Mouse (Mus musculus) heart, embryonic 12.5 days (tissue): ENCODE data around the gene Cers2. TPM values are rescaled to one million over a fixed set of nuclear protein-coding genes. Genes with fewer than 3 reads are reported as not detected.

Experiments
- ATAC-seq: fragments of 200-750 bp; cut with Nextera tagmentation; 2 replicates; pipeline ENCODE4 v1.8.0; 2017; ENCODE audit warnings: moderate TSS enrichment, moderate library complexity; ENCODE audit not compliant: insufficient number of reproducible peaks, low FRiP score
- H3K27ac ChIP-seq: fragments of 300-500 bp; sonication (generic); 2 replicates; pipeline ENCODE4 v1.5.1; 2016; ENCODE audit warnings: mild to moderate bottlenecking, moderate library complexity; ENCODE audit not compliant: poor library complexity, severe bottlenecking
- H3K27me3 ChIP-seq: fragments of 300-500 bp; sonication (generic); replicated peaks from 2 replicates; pipeline ENCODE4 v1.6.1; 2016; ENCODE audit warnings: mild to moderate bottlenecking, moderate library complexity
- H3K36me3 ChIP-seq: fragments of 300-500 bp; sonication (generic); 2 replicates; pipeline ENCODE4 v1.6.1; 2016; ENCODE audit warnings: mild to moderate bottlenecking, moderate library complexity
- H3K4me1 ChIP-seq: fragments of 300-500 bp; sonication (generic); replicated peaks from 2 replicates; pipeline ENCODE4 v1.6.1; 2016; ENCODE audit warnings: mild to moderate bottlenecking
- H3K4me2 ChIP-seq: fragments of 300-500 bp; sonication (generic); 2 replicates; pipeline ENCODE4 v1.6.1; 2016; ENCODE audit warnings: mild to moderate bottlenecking, moderate library complexity
- H3K4me3 ChIP-seq: fragments of 300-500 bp; sonication (generic); 2 replicates; pipeline ENCODE4 v1.5.1; 2016; ENCODE audit warnings: mild to moderate bottlenecking
- H3K9ac ChIP-seq: fragments of 300-500 bp; sonication (generic); 2 replicates; pipeline ENCODE4 v1.6.1; 2016; ENCODE audit warnings: mild to moderate bottlenecking, moderate library complexity
- H3K9me3 ChIP-seq: fragments of 300-500 bp; sonication (generic); replicated peaks from 2 replicates; pipeline ENCODE4 v1.6.1; 2016; ENCODE audit warnings: mild to moderate bottlenecking, moderate library complexity
- WGBS: fragments of 180-500 bp; shearing (Covaris S2); methylation state at CpG from one replicate; pipeline ENCODE4 v1.1.7; 2016; 5-methylcytosine and 5-hydroxymethylcytosine counted together
- polyA plus RNA-seq: library from polyadenylated mRNA; unstranded; fragments of >200 nt; fragmentation: Nextera tagmentation; extraction: Ambion mirVana; gene quantifications from 2 replicates; pipeline ENCODE4 v1.2.1, GENCODE M21; 2016

The Cers2 gene
- polyA plus RNA-seq, 1 experiment from 2014 or later = 137 TPM

DNA sequence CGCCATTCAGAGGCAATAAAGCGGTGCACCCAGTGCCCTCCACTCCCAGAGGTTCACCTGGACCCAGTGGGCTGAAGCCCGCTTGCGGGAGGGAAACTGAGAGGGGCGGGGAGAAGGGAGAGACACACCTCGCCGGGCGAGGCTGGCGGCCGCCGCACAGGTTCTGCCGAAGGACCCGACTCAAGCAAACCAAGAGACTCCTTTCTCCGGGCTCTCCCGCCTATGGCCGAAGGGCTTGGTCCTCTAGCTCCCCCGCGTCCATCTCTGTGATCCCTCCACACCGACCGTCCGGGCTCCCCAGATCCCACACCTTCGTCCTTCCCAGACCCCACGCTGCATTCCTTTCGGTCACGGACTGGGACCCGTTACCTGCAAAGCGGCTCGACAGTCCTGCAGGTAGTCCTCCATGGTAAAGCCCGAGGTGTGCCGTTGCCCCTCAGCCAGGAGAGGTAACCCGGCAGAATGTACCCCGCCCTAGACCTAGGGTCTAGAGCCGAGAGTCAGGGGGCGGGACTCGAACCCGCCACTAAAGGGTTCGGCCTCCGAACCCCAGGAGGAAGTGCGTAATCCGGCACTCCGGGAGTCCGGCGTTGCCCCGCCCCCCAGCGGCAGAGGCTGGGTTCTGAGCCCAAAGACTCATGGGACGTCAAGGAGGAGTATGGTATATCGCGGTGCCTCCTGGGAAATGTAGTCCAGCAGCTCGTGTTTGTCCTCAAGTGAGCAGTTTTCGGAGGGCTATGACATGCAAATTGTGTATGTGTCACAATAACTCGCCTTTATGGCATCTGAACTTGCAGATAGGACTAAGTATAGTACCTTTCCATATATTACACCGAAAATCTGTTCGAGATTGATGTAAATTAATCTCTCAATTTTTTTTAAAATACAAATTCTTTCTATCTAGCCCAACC lies 33.1 kb upstream of the Cers2 start, which contains the start of the genes Mindy1 and Prune1:
Mindy1 (plus strand) TSS at position 130 of the 911 bp plus-strand sequence.
Prune1 (minus strand) TSS at position 861 of the 911 bp plus-strand sequence.
- Histone ChIP-seq H3K27me3 (no peaks in the 10 kb centered on the region), H3K4me3 (peak within 1 kb of the TSS; percentile 83), H3K36me3 (peaks cover 3% of the 10 kb centered on the region; the same call in 1 of the 2 replicates), H3K4me2 (peak within 1 kb of the TSS; percentile 79), H3K9me3 (no peaks in the 10 kb centered on the region), H3K9ac (peak within 1 kb of the TSS; percentile 90), H3K27ac (peak within 1 kb of the TSS; percentile 97), H3K4me1 (peaks cover 31% of the 10 kb centered on the region)
- peak; percentile 91 for ATAC-seq
- under 1% methylated on average over 53 of the region's 53 CpGs for WGBS

DNA sequence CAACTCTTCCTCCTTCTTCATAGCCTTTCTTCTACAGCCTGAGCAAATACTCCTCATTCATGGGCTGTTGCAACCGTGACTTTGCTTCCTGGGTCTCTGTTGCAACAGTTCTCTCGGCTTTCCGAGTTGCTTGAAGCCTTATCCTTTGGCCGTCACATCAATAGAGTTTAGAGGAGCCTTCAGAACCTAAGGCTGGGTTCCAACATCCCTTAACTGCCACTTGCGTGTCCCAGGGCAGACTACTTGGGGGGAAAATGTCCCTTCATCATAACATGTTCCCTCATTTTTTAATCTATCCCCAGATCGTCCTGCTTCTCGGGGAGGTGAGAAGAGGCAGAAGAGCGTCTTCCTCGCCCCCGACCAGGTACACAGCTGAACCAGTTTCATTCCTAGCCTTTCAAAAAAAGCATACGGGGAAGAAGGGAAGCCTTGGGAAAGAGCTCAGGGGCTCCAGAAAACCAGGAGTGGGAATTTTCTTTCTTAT lies 32.2 kb upstream of the Cers2 start:
- H3K4me2 ChIP-seq = peak overlapping the region; percentile 79
- H3K27ac ChIP-seq = peak overlapping the region; percentile 97
- peak overlapping the region; percentile 52 for H3K4me3 ChIP-seq
- WGBS = under 1% methylated on average over 11 of the region's 11 CpGs
- ATAC-seq = 0 out of 2 replicates have a peak, but pooled peaks have one; percentile 7
- H3K4me1 ChIP-seq = peaks cover 21% of the 10 kb centered on the region
- H3K9me3 ChIP-seq = no peaks in the 10 kb centered on the region
- H3K9ac ChIP-seq = peak overlapping the region; percentile 79
- no peaks in the 10 kb centered on the region for H3K27me3 ChIP-seq
- peaks cover 4% of the 10 kb centered on the region for H3K36me3 ChIP-seq

DNA sequence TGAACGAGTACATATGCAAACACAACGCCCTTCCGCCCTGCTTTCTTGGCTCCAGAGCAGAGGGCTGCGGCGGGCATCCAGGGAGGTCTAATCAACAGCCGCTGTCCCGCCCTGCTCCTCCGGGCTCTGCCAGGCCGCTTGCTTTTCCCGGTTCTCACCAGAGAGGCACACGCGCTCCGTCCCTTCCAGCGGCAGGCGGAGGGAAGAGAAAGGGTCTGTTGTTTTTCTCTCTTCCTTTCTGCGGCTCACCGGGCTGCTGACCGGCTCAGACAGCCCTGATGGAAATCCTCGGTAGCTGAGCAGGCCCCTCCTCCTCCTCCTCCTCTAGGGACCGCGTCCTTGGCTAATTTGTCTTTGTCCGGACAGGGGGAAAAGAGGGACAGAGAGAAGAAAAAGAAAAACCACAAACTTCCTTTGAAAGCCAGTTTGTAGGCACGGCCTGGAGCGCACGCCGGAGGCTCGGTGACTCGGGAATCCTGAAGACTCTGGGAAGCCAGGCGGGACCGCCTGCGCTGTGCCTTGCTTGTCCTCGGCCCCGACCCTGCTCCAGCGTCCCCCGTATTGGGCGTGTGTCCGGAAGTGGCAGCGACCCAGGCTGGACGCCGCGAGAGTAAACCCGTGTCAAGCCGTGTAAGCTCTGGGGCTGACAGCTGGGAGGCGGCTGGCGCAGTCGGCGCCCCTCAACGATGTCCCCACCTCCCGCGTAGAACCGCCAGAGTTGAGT lies 31.6 kb upstream of the Cers2 start:
- no peaks in the 10 kb centered on the region for H3K9me3 ChIP-seq
- under 1% methylated on average over 51 of the region's 51 CpGs for WGBS
- H3K27me3 ChIP-seq = no peaks in the 10 kb centered on the region
- H3K27ac ChIP-seq = peak overlapping the region; percentile 97
- peak; percentile 76 for ATAC-seq
- H3K4me2 ChIP-seq = peak overlapping the region; percentile 79
- peak overlapping the region; percentile 79 for H3K9ac ChIP-seq
- H3K4me1 ChIP-seq = peaks cover 18% of the 10 kb centered on the region
- peak overlapping the region; percentile 52 for H3K4me3 ChIP-seq
- H3K36me3 ChIP-seq = peaks cover 10% of the 10 kb centered on the region

DNA sequence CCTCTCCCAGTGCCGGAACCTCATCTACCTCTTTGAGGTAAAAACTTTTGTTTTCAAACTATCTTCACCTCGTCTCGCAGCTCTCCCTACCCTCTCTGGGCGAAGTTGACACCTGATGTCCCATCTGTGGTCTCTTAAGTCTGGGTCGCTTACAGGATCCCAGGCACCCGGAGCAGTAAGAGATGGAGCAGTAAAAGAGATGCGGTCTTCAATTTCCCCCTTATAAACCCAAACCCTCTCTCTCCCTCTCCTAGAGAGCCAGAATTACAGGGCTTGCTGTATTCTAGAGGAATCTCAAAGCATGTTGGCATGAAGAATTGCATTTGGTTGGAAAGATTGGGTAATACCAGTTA lies 31.0 kb upstream of the Cers2 start:
- H3K4me3 ChIP-seq = peak overlapping the region; percentile 52
- H3K4me2 ChIP-seq = peak overlapping the region; percentile 79
- peak overlapping the region; percentile 79 for H3K9ac ChIP-seq
- peaks cover 13% of the 10 kb centered on the region for H3K36me3 ChIP-seq
- ATAC-seq = no peak
- H3K9me3 ChIP-seq = no peaks in the 10 kb centered on the region
- H3K27me3 ChIP-seq = no peaks in the 10 kb centered on the region
- H3K27ac ChIP-seq = peak overlapping the region; percentile 97
- peaks cover 18% of the 10 kb centered on the region for H3K4me1 ChIP-seq
- WGBS = 2% methylated on average over 7 of the region's 7 CpGs

DNA sequence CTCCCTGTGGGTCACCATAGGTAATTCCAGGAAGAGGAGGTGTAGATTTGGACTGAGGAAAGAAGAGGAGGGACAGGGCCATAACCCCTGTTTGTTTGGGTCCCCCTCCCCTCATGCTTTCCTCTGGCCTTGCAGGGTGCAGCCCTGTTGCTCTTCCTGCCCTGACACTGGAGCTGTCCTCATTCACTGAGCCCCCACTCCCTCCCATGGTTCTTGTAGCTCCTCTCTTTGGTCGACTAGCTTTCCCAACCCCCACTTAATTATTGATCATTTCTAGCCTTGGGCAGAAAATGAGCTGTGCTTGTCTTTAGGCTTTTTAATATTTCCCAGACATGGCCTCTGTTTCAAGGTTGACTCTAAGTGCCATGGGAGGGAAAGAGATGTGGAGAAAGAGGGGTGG lies 30.5 kb upstream of the Cers2 start:
- 30% methylated on average over 1 of the region's 1 CpGs for WGBS
- Histone ChIP-seq H3K27ac (no peak overlapping the region), H3K4me3 (peak overlapping the region; percentile 52), H3K4me1 (peaks cover 18% of the 10 kb centered on the region), H3K27me3 (no peaks in the 10 kb centered on the region), H3K9me3 (no peaks in the 10 kb centered on the region), H3K36me3 (peaks cover 16% of the 10 kb centered on the region), H3K9ac (peak overlapping the region; percentile 79), H3K4me2 (peak overlapping the region; percentile 79)
- ATAC-seq = no peak

DNA sequence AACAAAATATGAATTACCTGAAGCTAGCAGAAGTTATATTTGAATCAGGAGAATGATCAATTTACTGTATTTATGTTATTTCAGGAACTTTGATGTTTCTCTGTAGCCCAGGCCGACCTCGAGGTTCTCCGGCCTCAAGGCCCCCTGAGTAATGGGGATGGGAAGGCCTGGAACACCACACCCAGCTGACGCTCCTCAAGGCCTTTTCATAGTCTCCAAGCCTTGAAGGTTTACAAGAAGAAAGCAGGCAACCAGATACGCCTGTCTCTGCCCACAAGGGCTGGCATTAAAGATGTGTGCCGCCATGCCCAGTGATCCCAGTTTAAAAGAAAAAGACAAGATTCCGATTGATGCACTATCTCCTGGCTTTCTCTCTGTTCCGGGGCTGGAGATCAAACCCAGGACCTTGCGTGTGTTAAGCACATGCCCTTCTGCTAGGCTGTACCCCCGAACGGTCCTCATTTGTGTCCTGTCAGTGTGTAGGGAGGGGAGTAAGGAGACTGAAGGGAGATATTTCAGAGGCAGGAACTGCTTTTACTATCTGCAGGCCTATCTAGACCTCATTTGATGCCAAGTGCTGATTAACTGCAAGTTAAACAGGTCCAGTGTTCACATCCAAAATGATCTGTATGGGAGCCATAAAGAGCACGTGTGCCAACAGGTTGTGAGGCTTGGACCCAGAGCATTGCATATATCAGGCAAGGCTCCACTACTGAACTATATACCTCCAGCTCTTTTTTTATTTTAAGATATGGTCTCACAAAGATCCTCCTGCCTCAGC lies 29.9 kb upstream of the Cers2 start:
- Histone ChIP-seq H3K27ac (no peak overlapping the region), H3K4me1 (peaks cover 18% of the 10 kb centered on the region), H3K4me3 (no peak overlapping the region), H3K9ac (0 out of 2 replicates have a peak overlapping the region, but pooled peaks have one; percentile 4), H3K36me3 (peaks cover 16% of the 10 kb centered on the region), H3K27me3 (no peaks in the 10 kb centered on the region), H3K4me2 (peak overlapping the region; percentile 79; the same call in 1 of the 2 replicates), H3K9me3 (no peaks in the 10 kb centered on the region)
- no peak for ATAC-seq
- 87% methylated on average over 12 of the region's 12 CpGs for WGBS

DNA sequence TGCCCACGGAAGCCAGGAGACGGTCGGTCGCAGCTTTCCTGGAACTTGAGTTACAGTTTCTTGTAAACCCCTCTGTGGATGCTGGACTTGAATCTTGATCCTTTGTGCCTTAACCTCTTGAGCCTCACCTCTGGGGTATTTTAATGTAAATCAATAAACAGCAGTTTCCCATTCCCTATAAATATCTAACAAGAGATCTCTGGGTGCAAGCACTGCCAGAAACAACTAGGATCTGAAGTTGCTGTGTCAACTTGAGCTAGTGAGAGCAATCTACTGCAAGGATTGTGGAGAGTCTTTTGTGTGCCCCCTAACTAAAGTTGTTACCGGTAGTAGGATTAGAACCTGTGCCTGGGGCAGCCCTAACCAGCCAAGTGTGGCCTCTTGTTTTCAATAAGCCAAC lies 29.2 kb upstream of the Cers2 start:
- Histone ChIP-seq H3K4me2 (no peak overlapping the region), H3K27me3 (no peaks in the 10 kb centered on the region), H3K4me3 (no peak overlapping the region), H3K9ac (no peak overlapping the region), H3K9me3 (no peaks in the 10 kb centered on the region), H3K27ac (no peak overlapping the region), H3K36me3 (peaks cover 18% of the 10 kb centered on the region), H3K4me1 (peaks cover 16% of the 10 kb centered on the region)
- no peak for ATAC-seq
- WGBS = 94% methylated on average over 5 of the region's 5 CpGs

DNA sequence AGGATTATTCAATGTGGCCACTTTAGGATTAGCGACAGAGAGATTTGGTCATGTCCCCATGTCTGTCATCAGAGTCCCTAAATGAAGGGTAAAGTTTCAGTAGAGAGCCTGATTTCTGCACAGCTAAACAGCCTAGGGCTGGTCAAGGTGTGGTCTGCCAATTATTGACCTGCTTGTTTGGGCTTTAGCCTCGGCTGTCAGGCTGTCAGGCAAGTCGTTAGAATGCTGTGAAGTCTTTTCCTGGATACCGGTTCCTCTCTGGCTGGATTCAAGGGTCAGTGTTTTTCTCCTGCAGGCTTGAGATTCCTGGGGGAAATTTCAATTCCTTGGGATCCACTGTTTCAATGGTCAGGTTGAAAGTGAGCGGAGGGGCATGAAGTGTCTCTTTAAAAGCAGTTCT lies 28.6 kb upstream of the Cers2 start:
- WGBS = 63% methylated on average over 5 of the region's 5 CpGs
- Histone ChIP-seq H3K4me1 (peaks cover 12% of the 10 kb centered on the region), H3K9me3 (no peaks in the 10 kb centered on the region), H3K4me3 (no peak overlapping the region), H3K36me3 (peaks cover 24% of the 10 kb centered on the region), H3K9ac (no peak overlapping the region), H3K4me2 (no peak overlapping the region), H3K27ac (no peak overlapping the region), H3K27me3 (no peaks in the 10 kb centered on the region)
- ATAC-seq = no peak

DNA sequence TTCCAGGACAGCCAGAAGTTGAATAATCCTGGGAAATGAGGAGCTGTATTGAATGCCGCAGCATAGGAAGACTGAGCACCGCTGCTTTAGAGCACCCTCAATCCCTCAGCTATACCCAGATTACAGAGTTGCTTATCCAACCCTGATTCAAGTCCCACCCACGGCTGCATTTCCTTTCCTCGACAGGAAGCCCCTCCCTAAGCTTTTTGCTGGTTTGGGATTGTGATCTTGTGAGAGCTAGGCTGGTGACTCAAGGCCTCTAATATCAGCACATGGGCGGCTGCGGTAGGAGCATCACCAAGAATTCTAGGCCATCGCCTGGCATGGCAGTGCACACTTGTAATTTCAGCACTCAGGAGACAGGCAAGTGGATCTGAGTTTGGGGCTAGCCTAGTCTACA lies 28.1 kb upstream of the Cers2 start:
- Histone ChIP-seq H3K27ac (no peak overlapping the region), H3K4me2 (no peak overlapping the region), H3K36me3 (peaks cover 27% of the 10 kb centered on the region), H3K9ac (no peak overlapping the region), H3K9me3 (no peaks in the 10 kb centered on the region), H3K27me3 (no peaks in the 10 kb centered on the region), H3K4me1 (peaks cover 12% of the 10 kb centered on the region), H3K4me3 (no peak overlapping the region)
- no peak for ATAC-seq
- 69% methylated on average over 7 of the region's 7 CpGs for WGBS

DNA sequence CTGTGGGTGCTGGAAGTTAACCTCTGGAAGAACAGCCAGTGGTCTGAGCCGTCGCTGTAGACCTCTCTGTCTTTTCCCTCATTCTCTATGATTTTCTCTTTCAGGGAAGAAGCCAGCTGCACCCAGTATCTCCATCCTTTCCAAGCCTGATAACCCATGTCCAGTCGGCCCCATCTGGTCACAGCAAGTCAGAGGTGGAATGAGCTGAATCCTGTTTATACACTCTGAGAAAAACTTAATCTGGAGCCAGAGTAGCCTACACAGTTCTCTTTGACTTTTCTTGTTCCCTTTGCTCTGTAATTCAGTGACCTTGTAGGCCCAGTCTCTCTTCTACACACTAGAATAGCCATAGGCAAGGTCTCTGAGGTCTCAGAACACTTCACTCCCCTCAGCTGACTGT lies 27.1 kb upstream of the Cers2 start:
- Histone ChIP-seq H3K9me3 (no peaks in the 10 kb centered on the region), H3K27me3 (no peaks in the 10 kb centered on the region), H3K4me2 (no peak overlapping the region), H3K9ac (no peak overlapping the region), H3K4me1 (peaks cover 12% of the 10 kb centered on the region), H3K27ac (no peak overlapping the region), H3K36me3 (peaks cover 35% of the 10 kb centered on the region), H3K4me3 (no peak overlapping the region)
- ATAC-seq = no peak
- WGBS = 93% methylated on average over 3 of the region's 3 CpGs
